Mouse (Mus musculus) frontal cortex, postnatal 10 days (tissue): Measurements from ENCODE around the gene Cdc37l1.
"Not testable (repeated sequence)": the region's sequence is repeated elsewhere in the genome, so short reads cannot be mapped to it uniquely, and the experiment has no call there.

Experiments
- DNase-seq, 2 experiments: peaks; one replicate each; pipeline ENCODE4 v3.0.0; 2022; ENCODE audit warnings: low spot score in 2 of 2, mixed read lengths in 1 of 2

Cdc37l1 gene

DNA sequence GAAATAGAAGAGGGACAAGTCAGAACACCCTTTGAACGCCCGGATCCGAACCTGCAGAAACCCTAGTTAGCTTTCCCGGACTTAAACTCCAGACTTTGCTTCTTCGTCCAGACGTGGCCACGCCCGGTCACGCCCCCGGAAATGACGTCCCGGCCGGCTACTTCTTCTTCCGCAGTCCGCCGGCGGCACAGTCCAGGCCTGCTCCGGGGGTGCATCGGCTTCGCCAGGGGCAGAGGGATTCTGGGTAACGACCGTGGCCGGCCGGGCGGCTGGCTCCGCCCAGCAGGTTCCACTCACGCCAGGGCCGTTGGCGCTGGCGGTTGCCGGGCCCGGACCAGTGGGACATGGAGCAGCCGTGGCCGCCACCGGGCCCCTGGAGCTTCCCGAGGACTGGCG, at the start of gene Cdc37l1:
TSS of gene Cdc37l1 (plus strand) at position 159 of the 396 bp plus-strand sequence.
- DNase-seq = peak; percentile 92 to 94

- DNase-seq = no peak
These were observed 48.9 kb upstream of the Cdc37l1 start for GRCm38 (mm10) chr19:28941271-28941670.

- DNase-seq = no peak
These were observed 43.4 kb upstream of the Cdc37l1 start for GRCm38 (mm10) chr19:28946782-28947181.

- no peak for DNase-seq
These were observed 42.8 kb upstream of the Cdc37l1 start for GRCm38 (mm10) chr19:28947311-28947710.

DNA sequence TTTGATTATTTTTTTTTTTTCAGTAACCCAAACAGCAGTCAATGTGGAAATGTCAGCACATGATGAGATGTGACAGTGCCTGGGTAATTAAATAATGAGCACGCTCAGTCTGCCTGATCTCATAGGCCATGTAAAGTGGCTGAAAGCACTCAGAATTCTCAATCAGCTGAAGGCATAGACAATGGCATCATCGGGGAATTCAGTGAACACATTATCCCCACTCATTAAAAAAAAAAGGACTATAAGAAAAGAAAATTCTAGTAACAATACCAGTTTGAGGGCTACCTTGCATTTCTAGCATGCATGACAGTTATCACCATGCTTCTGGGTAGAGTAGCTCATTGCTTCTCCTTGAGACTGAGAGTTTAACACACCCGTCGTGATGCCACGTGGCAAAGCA, 38.9 kb upstream of the Cdc37l1 start:
- no peak for DNase-seq

DNA sequence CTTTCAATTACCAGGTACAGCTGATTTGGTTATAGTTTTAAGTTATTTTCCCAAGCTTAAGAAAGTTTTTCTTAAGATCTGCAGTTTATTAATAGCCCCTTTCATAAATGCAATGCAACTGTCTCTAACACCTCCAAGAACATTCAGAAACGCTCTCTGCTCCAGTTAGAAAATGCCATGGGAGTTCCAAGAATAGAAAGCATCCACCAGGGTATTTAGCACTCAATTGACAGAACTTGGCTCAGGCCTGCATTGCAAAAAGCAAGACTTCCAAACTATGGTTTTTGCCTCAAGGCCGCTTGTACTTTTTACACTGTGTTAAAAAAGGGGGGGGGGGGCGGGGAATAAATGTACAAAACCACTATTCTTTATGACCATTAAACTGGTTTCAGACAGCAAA, 27.0 kb upstream of the Cdc37l1 start:
- no peak for DNase-seq

- DNase-seq = no peak
These were observed 26.7 kb upstream of the Cdc37l1 start for GRCm38 (mm10) chr19:28963513-28963841.

- peak; percentile 70 to 78 for DNase-seq
These were observed 26.2 kb upstream of the Cdc37l1 start, which contains the start of gene Plpp6 for GRCm38 (mm10) chr19:28963842-28964551. Gene Plpp6 (plus strand): TSS chr19:28963953.

DNA sequence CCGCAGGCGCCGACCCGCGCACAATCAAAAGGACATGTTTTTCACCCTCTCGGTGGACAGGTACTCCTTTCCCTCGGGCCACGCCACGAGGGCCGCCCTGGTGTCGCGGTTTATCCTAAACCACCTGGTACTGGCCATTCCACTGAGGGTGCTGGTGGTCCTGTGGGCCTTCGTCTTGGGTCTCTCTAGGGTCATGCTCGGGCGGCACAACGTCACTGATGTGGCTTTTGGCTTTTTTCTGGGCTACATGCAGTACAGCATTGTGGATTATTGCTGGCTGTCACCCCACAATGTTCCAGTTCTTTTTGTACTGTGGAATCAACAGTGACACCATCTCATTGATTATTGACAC, 25.6 kb upstream of the Cdc37l1 start:
- DNase-seq = no peak

DNA sequence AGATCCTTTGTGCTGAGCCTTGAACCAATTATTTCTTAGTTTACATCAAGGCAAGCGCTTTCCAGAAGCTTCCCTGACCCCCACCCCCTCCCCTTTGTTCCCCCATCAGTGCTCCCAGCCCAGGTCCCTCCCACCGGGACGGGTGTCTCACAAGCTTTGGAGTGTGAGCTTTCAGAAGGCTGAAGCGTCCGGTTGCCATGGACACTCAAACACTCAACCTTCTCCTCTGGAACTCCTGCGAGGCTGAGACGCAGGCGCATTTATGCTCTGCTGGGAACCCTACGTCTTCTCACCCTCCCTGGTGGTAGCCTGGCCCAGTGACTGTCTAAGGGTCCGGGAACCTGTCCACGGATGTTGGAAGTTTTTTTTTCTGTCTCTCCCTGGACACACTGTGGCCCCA, 22.5 kb upstream of the Cdc37l1 start, which contains the start of gene 4430402I18Rik:
TSS of gene 4430402I18Rik (minus strand) at position 149 of the 400 bp plus-strand sequence.
- DNase-seq = peak in 1 of 2 experiments; percentile 27

GRCm38 (mm10) chr19:28968178-28968577, 22.0 kb upstream of the Cdc37l1 start:
- DNase-seq = no peak

- no peak for DNase-seq
These were observed 20.9 kb upstream of the Cdc37l1 start for GRCm38 (mm10) chr19:28969231-28969630.

DNA sequence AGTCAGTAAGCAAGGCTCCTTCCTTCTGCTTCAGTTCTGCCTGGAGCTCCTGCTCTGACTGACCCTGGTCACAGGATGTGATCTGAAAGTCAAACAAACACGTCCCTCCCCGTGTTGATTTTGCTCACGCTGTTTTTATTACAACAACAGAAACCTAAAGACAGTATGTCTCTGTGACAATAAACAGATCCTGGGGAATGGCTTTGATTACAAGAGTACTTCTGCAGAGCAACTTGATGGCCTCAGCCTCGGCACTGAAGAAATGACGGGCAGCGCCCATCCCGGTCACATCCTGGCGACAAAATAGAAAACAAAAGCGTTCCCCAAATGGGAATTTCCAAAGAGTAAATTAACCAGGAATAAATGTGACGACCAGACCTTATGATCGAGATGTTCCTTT, 19.9 kb upstream of the Cdc37l1 start:
- no peak for DNase-seq

DNA sequence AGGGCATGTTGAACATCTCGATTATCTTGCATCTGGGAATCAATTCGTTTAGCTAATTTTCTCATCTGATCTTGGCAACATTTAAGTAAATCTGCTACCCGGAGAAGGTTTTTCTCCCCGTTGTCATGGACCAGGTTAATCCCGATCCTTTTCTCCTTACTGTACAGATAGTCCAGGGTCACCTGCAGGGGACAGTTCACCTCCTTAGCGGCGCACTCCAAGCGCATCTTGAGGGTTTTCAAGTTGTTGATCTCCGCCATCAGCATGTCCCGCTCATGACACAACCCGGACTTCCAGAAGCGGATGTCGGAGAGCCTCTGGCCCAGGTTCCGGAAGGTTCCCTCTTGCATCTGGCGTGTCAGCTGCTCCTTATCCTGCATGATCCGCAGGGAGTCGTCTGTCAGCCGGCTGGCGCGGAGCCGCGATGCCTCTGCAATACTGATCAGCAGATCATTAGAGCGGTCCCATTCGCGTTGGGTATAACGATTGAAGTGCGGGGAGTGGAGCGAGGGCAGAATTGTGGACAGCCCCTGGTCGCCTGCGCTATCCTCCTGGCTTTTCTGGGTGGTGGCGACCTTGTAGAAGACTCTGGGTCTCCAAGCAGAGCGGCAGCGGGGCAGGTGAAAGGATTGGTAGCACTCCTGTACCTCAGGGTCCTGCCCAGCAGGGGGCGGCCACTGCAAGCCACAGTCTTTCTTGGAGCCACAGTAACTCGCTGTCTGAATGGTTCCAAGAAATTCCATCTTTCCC, 15.1 kb upstream of the Cdc37l1 start:
- DNase-seq = peak in 1 of 2 experiments; percentile 69

DNA sequence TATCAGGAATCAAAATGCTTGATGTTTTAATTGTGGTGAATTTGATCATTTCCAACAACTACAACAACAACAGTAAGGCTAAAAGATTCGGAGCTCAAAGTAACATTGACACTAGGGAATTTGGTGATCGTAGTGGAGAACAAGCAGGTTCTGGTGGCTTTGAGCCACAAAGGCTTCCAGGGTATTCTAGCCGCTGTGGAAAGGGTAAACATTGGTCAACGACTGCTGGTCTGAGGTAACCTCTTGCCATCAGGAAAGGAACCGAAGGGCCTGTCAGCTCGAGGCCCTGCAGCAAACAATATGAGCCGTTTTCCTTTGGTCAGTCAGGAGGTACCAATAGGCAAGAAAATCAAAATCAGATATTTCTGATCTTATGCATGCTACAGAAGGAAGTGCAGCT, 7.5 kb upstream of the Cdc37l1 start:
- DNase-seq = no peak

- no peak for DNase-seq
These were observed 637 bp upstream of the Cdc37l1 start for GRCm38 (mm10) chr19:28989515-28989914.

DNA sequence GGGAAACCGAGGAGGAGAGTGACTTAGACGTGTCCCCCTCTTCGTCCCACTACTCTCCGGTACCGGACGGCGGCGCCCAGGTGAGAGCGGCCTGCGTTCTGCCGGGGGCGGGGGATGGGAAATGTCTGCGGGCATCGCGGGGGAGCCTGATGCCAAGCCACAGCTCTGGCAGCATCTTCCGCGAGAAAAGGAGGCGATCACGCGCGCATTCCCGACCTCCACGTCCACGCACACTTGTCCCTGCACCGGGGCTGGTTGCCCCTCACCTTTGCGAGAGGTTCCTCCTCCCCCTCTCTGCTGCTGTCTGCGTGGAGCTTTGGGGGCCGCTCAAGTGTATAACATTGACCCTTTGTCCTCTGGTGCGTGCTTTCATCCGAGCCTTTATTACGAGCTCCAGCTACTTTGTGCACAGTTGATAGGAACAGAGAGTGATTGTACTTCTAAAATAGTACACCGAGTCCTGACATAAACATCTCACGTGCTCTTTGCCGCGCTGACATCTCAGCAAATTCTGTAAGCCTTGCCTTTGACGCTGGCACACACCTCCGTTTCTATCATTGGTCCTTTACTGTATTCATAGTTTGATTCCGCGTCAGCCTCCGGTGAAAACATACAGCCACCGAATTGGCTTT, 554 bp downstream of the Cdc37l1 start:
- DNase-seq = peak in 1 of 2 experiments; percentile 19

DNA sequence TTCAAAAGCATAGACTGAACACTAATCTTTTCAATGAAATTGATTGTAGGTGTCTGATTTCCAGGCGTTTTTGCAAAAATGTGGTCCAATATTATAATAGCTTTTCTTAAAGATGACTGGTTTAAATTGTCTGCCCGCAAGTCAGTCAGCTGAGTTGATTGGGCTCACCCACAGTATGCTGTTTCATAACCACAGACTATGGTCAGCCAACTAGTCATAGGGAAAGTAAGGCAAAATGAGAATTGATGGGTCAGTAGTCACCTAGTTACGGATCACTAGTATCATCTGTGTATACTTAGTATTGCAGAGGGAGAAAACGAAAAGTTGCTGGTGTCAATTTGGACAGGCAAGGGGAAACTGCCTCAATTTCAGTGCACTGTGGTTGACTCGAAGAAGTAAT, 1.2 kb downstream of the Cdc37l1 start:
- DNase-seq = no peak

DNA sequence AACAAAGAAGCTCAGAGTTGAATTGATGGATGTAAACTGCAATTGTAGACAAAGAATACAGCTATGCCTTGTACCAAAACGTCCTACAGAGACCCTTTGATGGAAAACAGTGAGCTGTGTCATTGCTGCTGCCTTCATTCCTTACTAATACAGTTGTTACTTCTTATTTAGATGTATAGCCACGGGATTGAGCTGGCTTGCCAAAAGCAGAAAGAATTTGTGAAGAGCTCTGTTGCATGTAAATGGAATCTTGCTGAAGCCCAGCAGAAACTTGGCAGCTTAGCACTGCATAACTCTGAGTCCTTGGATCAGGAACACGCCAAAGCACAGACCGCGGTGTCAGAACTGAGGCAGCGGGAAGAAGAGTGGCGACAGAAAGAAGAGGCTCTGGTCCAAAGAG, 4.7 kb downstream of the Cdc37l1 start:
- DNase-seq = peak; percentile 28 to 31

- DNase-seq = no peak
These were observed 5.2 kb downstream of the Cdc37l1 start for GRCm38 (mm10) chr19:28995366-28995765.

DNA sequence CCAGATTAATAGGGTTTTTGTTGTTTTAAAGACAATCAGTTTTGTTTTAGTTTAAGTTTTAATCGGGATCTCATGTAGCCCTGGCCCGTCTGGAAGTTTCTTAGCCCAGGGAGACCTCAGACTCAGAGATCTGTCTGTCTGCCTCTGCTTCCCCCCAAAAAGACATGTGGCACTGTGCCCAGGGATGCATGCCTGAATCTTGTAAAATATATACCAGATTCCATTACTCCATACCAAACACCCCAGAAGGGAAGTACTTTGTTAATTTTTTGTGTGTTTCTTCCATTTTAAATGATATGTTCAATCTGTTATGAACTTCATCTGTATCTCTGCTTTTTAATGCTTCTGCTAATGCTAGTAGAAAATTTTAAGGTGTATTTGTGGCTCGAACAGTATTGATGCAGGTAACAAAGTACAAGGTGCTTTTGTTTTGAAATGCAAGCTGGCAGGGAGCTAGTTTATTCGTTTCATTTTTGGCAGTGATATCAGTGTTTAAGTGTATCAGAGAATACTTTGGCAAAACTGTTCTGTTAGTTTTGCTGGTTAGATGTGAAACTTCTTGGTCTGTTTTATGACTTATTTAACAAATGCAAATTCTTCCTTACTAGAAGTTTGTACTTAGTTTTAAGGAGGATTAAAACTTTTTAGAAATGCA, 8.0 kb downstream of the Cdc37l1 start:
- no peak for DNase-seq

- not testable (repeated sequence) for DNase-seq
These were observed 10.2 kb downstream of the Cdc37l1 start for GRCm38 (mm10) chr19:29000321-29000720.
